Mouse (Mus musculus): ENCODE measurements around the gene Pgs1. TPM values are rescaled to one million over a fixed set of nuclear protein-coding genes. Genes with fewer than 3 reads are reported as not detected.

The Pgs1 gene
- polyA plus RNA-seq, 1 experiment, result 2.8 TPM

DNA sequence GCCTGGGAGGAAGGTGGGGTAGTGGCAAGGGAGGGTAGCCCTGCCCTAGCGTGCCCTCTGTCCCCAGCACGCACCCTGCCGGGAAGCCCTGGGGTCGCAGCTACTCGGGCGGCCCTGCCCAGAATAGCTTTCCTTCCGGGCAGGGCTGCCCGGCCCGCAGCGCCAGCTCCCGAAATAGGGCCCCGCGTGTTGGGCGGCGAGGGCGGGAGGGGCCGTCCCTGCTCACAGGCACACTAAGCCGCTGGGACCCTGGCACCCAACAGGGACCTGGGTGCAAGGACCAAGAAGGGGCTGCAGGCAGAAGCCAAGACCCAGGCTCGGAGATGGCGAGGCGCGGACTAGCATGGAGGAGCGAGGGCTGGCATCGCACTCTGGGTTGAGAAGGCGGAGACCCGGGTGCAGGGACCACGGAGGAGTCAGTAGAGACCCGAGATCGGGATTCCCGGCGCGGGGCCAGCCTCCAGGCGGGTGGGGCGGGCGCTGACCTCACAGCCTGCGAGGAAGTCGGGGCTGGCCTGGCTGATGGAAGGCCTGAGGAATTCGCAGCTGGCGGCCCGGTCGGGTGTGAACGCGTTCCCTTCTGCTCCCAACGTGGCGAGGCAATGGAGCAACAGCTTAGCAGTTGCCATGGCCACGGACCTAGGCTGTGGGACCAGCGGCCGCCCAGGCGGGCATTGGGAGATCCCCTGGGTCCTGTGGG is 36.5 kb upstream of the Pgs1 start:
- Histone ChIP-seq H3K4me1 (ENCODE audit: control insufficient read depth) (no peaks in the 10 kb centered on the region; the same call in 1 of the 2 replicates), H3K27me3 (ENCODE audit: control insufficient read depth) (peaks cover 60% of the 10 kb centered on the region), H3K4me3 (replicated peaks) (no peak overlapping the region), H3K36me3 (ENCODE audit: control insufficient read depth) (no peaks in the 10 kb centered on the region), H3K9me3 (ENCODE audit: control insufficient read depth, low read length) (no peaks in the 10 kb centered on the region)
- TF ChIP-seq TAL1 (IDR thresholded peaks at IDR 0.05; ENCODE audit: low read length) (no peak), GATA1 (IDR thresholded peaks at IDR 0.05; ENCODE audit: low read length) (no peak)

DNA sequence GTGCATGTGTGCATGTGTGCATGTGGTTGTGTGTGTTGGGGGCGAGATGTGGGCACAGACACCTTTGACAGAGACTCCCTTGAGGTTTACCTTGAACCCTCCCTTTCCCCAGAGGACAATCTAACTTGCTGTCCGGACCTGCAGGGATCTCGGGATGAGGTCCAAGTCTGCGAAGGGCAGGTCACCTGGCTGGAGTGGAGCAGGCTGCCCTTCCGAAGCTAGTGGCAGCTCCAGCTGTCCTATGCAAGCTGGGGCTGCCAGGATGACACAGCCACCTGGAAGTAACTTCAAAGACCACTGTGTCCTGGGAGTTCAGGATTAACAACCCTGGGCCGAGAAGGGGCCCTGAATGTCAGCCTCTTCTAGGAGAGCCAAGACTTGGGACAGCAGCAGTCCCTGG is 34.7 kb upstream of the Pgs1 start:
- TF ChIP-seq GATA1 (IDR thresholded peaks at IDR 0.05; ENCODE audit: low read length) (no peak), TAL1 (IDR thresholded peaks at IDR 0.05; ENCODE audit: low read length) (no peak)
- peaks cover 62% of the 10 kb centered on the region for H3K27me3 ChIP-seq (ENCODE audit: control insufficient read depth)

DNA sequence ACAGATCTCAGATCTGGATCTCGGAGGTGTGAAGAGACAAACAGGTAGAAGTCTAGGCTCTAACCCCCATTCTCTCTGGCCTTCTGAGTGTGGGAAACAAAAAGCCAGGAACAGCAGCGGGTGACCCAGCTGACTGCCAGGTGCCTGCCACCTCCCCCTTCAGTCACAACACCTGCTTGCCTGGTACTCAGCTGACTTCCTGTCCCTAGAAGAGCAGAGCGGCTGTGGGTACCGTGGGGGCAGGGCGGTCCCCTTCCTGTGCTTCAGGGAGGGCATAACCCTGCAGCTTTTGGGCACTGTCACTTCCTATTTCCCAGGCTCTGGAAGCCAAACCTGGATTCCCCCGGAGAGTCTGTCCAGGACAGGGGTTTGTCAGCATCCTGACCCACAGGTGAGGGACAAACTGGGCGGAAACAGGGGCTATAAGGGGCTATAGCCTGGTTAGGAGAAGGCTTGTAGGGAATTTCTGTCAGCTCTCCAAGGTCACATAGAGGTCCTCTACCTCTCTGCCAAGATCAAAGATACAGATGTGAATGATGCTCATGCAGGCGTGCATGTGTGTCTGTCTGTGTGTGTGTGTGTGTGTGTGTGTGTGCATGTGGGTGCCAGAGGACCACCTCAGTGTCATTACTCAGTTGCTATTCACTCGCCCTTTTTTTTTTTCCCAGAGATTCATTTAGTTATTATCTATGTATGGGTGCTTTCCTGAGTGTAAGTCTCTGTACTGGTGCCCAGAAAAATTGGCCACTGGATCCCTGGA is 33.7 kb upstream of the Pgs1 start:
- H3K36me3 ChIP-seq (ENCODE audit: control insufficient read depth), result no peaks in the 10 kb centered on the region
- TF ChIP-seq GATA1 (IDR thresholded peaks at IDR 0.05; ENCODE audit: low read length), result no peak
- TF ChIP-seq TAL1 (IDR thresholded peaks at IDR 0.05; ENCODE audit: low read length), result no peak
- peaks cover 54% of the 10 kb centered on the region for H3K27me3 ChIP-seq (ENCODE audit: control insufficient read depth)
- no peaks in the 10 kb centered on the region for H3K4me1 ChIP-seq (ENCODE audit: control insufficient read depth)
- H3K9me3 ChIP-seq (ENCODE audit: control insufficient read depth, low read length), result no peaks in the 10 kb centered on the region
- H3K4me3 ChIP-seq (replicated peaks), result no peak overlapping the region

More for the DNA sequence above, 34.7 kb upstream of the Pgs1 start:
- no peaks in the 10 kb centered on the region for H3K9me3 ChIP-seq (ENCODE audit: control insufficient read depth, low read length)
- no peaks in the 10 kb centered on the region for H3K36me3 ChIP-seq (ENCODE audit: control insufficient read depth)
- H3K4me3 ChIP-seq (replicated peaks), result no peak overlapping the region
- no peaks in the 10 kb centered on the region; the same call in 1 of the 2 replicates for H3K4me1 ChIP-seq (ENCODE audit: control insufficient read depth)

DNA sequence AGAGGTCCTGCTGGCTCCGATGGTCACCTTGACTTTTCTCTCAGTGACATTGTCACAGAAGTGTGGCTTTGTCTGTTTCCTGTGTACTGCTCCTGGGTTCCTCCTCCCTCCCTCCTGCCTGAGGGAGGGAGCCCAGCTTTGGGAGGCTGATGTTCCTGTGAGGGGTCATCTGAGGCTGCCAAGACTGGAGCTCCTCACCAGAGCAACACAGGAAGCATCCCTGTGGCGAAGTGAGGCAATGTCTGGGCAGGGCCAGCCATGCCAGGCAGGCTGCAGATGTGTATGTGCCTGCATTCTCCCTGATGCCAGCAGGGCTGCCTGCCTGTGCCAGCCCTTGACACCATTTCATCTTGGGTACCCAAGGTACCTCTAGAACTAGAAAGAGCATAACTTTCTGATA is 32.0 kb upstream of the Pgs1 start:
- H3K36me3 ChIP-seq (ENCODE audit: control insufficient read depth), result no peaks in the 10 kb centered on the region

DNA sequence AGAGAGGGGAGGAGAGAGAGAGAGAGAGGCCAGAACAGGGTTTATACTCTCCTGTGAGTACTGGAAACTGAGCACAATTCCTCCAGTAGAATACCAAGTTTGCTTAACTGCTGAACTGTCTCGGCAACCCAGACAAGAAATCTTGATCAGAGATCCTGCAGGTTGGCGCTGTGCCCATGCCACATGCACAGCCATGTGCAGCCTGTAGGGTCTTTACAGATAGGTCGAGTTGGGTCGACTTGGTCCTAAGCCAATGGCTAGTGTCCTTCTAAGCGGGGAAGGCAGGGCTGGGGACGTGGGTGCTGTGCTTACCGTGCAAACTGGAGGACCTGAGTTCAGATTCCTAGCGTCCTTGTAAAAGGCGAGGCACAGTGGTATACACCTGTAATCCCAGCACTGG is 31.3 kb upstream of the Pgs1 start:
- Histone ChIP-seq H3K27me3 (ENCODE audit: control insufficient read depth) (peaks cover 54% of the 10 kb centered on the region), H3K9me3 (ENCODE audit: control insufficient read depth, low read length) (no peaks in the 10 kb centered on the region), H3K4me3 (replicated peaks) (no peak overlapping the region), H3K36me3 (ENCODE audit: control insufficient read depth) (no peaks in the 10 kb centered on the region), H3K4me1 (ENCODE audit: control insufficient read depth) (no peaks in the 10 kb centered on the region)
- TF ChIP-seq TAL1 (IDR thresholded peaks at IDR 0.05; ENCODE audit: low read length), result no peak
- no peak for TF ChIP-seq GATA1 (IDR thresholded peaks at IDR 0.05; ENCODE audit: low read length)

More for the DNA sequence above, 32.0 kb upstream of the Pgs1 start:
- no peak for TF ChIP-seq TAL1 (IDR thresholded peaks at IDR 0.05; ENCODE audit: low read length)
- no peak for TF ChIP-seq GATA1 (IDR thresholded peaks at IDR 0.05; ENCODE audit: low read length)
- Histone ChIP-seq H3K27me3 (ENCODE audit: control insufficient read depth) (peaks cover 54% of the 10 kb centered on the region), H3K4me3 (replicated peaks) (no peak overlapping the region), H3K4me1 (ENCODE audit: control insufficient read depth) (no peaks in the 10 kb centered on the region), H3K9me3 (ENCODE audit: control insufficient read depth, low read length) (no peaks in the 10 kb centered on the region)

DNA sequence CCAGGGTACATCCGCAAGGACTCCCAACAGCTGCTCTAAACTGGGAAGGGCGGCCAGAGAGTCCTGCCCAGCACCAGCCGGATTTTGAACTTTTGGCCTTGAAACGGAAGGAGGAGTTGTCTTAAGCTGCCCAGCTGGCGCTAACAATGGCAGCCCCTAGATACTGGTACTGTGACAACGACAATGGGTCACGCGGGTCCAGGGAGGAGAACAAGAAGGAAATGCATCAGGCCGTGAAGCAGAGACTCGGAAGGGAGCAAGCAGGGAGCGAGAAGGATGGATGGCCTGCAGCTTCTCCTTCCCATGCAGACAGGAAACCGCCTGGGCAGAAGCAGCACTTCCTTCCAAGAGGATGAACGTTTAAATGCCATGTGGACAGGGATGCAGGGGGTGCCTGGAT is 30.5 kb upstream of the Pgs1 start:
- H3K9me3 ChIP-seq (ENCODE audit: control insufficient read depth, low read length), result no peaks in the 10 kb centered on the region
- no peak overlapping the region for H3K4me3 ChIP-seq (replicated peaks)
- no peaks in the 10 kb centered on the region for H3K36me3 ChIP-seq (ENCODE audit: control insufficient read depth)
- no peaks in the 10 kb centered on the region for H3K4me1 ChIP-seq (ENCODE audit: control insufficient read depth)
- TF ChIP-seq GATA1 (IDR thresholded peaks at IDR 0.05; ENCODE audit: low read length), result no peak
- TF ChIP-seq TAL1 (IDR thresholded peaks at IDR 0.05; ENCODE audit: low read length), result no peak
- H3K27me3 ChIP-seq (ENCODE audit: control insufficient read depth), result peaks cover 54% of the 10 kb centered on the region

DNA sequence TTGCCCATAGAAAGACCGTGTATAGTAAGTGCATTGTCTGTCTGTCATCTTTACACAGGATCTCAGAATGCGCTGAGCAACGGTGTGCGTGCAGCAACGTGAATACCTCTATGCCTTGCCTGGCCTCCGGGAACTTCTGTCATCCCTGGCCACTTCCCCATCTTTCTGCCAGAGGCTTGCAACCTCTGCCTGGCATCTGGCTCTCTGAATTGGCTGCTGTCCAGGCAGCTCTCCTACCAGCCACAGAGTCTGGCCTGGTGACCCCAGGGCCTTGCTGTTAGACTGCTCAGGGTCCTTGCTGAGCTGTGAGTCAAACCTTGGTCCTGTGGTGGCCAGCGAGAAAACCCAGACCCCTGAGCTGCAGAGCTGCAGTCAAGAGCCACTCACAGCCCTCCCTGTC is 27.9 kb upstream of the Pgs1 start:
- peaks cover 9% of the 10 kb centered on the region for H3K4me1 ChIP-seq (ENCODE audit: control insufficient read depth)
- TF ChIP-seq TAL1 (IDR thresholded peaks at IDR 0.05; ENCODE audit: low read length), result no peak
- TF ChIP-seq GATA1 (IDR thresholded peaks at IDR 0.05; ENCODE audit: low read length), result no peak
- H3K27me3 ChIP-seq (ENCODE audit: control insufficient read depth), result peaks cover 58% of the 10 kb centered on the region
- no peaks in the 10 kb centered on the region for H3K9me3 ChIP-seq (ENCODE audit: control insufficient read depth, low read length)
- H3K36me3 ChIP-seq (ENCODE audit: control insufficient read depth), result no peaks in the 10 kb centered on the region
- no peak overlapping the region for H3K4me3 ChIP-seq (replicated peaks)

DNA sequence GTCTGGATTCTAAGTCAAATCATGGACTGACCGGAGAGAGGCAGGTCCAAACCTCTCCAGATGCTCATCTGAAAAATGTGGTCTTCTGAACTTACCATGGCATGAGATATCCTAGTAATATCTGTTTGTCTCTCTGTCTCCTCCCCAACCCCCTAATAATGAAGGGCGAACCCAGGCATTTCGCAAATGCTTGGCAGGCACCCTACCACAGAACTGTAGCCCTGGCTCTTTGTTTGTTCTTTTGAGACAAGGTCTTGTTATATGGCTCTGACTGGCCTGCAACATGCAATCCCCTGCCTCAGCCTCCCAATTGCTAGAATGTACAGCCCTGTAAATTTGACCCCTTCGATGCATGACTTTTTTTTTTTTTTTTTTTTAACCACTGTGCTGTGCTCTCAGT is 26.9 kb upstream of the Pgs1 start:
- H3K27me3 ChIP-seq (ENCODE audit: control insufficient read depth), result peaks cover 68% of the 10 kb centered on the region
- H3K36me3 ChIP-seq (ENCODE audit: control insufficient read depth), result no peaks in the 10 kb centered on the region
- H3K4me3 ChIP-seq (replicated peaks), result no peak overlapping the region
- H3K9me3 ChIP-seq (ENCODE audit: control insufficient read depth, low read length), result no peaks in the 10 kb centered on the region
- TF ChIP-seq GATA1 (IDR thresholded peaks at IDR 0.05; ENCODE audit: low read length) (no peak), TAL1 (IDR thresholded peaks at IDR 0.05; ENCODE audit: low read length) (no peak)
- H3K4me1 ChIP-seq (ENCODE audit: control insufficient read depth), result peaks cover 19% of the 10 kb centered on the region

DNA sequence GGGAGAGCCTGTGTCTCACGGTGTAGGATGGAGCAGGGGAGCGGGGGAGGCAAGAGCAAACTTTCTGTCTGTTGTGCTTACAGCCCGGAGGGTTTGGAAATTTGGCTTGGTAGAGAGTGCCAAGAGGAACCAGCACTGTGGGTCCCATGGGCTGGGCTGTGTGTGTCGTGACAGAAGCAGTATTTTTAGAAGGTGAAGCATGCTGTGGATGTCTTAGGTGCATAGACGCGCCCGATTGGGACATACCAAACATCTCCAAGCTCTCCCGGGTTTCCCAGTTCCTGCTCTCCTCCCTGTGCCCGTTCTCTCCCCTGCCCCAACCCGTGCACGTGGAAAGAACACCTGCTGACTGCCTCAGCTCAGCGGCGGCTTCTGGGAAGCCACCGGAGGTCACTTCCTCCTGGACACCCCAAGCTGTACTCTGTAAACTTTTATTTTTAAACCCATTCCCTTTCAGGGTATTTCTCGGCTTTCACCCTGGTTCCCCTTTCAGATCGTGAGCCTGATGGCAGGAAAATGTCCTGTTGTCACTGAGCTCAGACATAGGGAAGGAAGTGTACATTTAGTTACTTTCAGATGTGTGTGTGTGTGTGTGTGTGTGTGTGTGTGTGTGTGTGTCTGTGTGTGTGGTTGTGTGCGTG is 26.2 kb upstream of the Pgs1 start:
- no peak overlapping the region for H3K4me3 ChIP-seq (replicated peaks)
- peaks cover 24% of the 10 kb centered on the region for H3K4me1 ChIP-seq (ENCODE audit: control insufficient read depth)
- H3K36me3 ChIP-seq (ENCODE audit: control insufficient read depth), result no peaks in the 10 kb centered on the region
- H3K9me3 ChIP-seq (ENCODE audit: control insufficient read depth, low read length), result no peaks in the 10 kb centered on the region
- no peak for TF ChIP-seq GATA1 (IDR thresholded peaks at IDR 0.05; ENCODE audit: low read length)
- no peak for TF ChIP-seq TAL1 (IDR thresholded peaks at IDR 0.05; ENCODE audit: low read length)
- peaks cover 74% of the 10 kb centered on the region for H3K27me3 ChIP-seq (ENCODE audit: control insufficient read depth)

All from erythroblast, embryonic 14.5 days (primary cell).